Mouse (Mus musculus): Measurements from ENCODE around the gene Olfr15.

Gene Olfr15

DNA sequence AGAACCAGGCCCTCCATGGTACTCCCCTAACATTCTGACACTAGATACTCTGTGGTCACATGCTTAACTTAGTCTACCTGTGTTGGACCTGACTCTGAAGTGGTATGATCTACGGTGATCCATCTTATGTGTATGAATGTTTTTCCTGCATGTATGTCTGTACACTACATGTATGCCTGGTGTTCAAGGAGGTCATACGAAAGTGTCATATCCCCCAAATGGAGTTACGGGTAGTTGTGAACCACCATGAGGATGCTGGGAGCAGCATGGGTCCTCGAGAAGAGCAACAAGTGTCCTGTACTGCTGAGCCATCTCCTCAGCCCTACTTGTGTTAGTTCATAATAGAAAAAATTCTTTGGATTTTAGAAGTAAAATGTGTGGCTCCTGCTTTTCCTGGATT is 45.7 kb downstream of the Olfr15 start:
- DNase-seq, result no peak

DNA sequence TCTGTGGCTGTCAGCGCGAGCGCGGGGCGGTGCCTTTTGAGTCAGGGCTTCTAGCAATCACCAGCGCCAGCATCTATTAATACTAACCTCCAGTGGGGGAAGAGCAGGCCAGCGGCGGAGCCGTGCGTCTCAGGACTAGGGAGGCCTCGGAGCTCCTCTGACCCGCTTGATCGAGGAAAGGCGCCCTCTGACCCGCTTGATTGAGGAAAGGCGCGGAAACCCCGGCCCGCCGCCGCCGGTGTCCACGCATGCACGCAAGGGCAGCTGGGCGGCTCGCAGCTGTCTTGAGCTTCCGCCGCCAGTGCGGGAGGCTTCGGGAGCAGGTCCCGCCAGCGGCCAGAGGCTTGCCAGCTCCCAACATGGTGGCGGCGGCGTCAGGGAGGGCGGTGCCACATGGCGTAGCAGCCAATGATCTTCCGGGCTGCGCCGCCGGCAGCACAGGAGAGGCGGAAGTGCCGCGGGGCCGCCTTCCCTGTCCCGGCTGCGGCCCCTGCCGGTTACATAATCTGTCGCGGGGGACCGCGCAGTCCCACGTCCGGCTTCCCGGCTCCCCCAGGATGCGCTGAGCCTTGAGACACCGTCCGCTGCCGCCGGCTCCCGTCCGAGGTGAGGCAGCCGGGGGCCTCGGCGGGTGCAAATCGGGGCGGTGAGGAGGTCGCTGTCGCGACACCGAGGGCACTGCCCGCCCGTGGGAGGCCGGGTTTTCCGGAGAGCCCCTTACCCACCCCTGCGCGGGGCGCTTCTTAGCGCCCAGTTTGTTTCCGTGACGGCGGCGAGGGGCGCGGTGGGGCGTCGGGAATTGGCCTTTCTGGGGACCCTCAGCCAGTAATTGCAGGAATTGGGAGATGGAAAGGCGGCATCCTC is 53.8 kb downstream of the Olfr15 start, which contains the start of the genes Zfp597 and Gm20695:
Zfp597 (minus strand) TSS at position 361 of the 864 bp plus-strand sequence.
Gm20695 (plus strand) TSS at position 448 of the 864 bp plus-strand sequence.
- peak; percentile 97 for DNase-seq

DNA sequence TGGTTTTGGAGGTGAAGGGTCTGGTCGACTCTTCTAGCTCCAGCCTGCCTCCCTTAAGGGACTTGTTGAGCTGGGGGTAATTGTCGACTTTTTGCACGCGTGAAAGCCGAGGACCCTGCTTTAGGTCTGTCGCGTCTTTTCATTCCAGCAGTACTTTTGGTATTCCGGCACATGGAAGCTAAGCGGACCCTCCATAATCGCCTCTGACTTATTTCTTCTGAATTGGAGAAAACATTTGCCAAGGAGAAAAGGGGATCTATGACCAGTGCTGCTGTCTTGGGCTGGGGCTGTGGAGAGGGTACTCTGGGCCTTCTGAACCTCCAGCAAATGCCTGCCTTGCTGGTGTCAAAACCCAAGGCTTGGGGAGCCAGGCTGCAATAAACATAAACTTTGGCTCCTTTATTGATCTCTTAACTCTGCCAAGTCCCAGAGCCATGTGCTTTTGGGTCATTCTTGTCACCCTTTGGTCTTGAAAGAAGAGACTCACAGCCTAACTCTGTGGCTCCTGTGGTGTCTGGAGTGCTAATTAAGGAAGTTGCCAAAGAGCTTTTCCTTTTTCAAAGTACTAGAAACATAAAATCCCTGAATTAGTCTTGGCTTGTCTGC is 54.5 kb downstream of the Olfr15 start:
- DNase-seq, result no peak

DNA sequence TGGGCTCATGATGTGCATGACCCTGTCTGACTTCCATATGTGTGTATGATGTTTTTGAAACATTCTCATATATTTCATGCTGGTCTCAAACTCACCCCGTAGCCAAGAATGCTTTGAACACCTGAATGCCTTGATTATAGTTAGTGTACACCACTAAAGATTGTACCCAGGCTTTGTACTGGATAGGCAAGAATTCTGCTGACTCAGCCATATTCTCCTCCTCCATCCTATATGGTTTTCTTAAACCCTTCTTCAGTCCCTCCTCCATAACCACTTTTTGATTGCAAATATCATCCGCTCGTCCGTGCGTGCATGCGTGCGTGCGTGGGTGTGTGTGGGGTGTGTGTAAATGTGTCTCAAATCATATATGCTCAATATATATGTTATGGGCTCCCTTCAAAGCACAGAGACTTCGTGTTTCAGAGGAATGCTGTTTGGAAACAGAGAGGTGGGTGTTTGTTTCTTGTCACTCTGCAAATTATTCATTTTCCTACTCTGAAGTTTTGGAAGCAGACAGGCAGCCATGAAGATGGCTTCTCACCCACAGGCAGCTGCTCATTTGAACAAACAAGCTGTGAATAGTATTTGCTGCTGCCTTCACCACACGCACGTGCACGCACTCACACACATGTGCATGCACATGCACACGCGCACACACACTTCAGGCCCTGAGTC is 61.1 kb downstream of the Olfr15 start:
- DNase-seq, result no peak

DNA sequence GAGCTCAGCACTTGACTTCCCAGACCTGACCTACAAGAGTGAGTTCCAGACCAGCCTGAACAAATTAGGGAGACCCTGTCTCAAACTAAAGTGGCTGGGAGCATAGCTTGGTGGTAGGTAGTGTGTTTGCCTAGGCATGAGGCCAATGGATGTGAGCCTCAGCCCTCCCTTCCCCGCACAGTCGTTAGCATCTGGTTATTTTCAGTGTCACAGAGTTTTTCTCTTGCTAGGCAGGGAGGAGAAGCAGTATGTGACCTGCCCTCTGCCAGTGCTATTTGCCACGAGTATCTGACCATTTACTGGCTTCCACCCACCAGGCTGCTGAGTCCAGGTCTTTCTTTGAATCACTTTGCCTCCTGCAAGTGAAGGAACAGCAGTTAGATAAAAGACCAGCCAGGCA is 63.1 kb downstream of the Olfr15 start:
- DNase-seq, result no peak

Measured in kidney, postnatal 14 days (tissue).